9 mouse cellular contexts compared by ENCODE assay signal in the genomic region with DNA sequence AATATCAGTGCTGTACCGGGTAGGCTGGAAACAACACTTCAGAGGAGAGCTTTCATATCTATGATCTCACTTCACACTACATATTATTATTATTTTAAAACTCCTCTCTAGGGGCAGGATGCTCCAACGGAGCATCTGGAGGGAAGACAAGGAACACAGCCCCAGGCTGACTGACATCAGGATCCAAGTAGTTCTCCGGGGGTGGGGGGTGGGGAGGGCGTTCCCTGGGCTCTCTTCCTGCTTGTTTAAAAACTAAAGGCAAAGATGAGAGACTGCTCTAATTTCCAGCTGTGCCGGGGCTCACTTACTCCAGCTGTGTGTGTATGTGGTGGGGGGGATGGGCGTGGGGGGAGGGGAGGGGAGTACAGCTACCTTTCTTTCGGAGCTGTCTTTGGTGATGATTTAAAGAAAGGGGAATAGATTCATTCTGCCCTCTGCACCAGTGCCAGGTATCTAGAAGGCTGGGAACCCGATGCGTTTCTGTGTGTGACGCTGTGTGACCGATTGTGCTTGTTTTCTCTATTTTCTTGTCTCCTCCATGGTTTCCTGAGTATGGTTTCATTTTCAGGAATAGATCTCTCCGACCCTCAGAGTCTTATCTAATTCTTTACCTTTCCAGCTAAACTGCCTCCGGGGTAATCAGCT. TPM values are rescaled to one million over a fixed set of nuclear protein-coding genes. Genes with fewer than 3 reads are reported as not detected.
DNase-seq lines count a peak whose midpoint lies in the region; ATAC-seq and TF ChIP-seq lines count a peak whose summit lies in the region.
"Had no signal": no experiment of that assay in that cellular context is flagged by ENCODE, and none has a peak within 500 bp of the region (broad histone marks: within the 10 kb centered on the region; RNA-seq: fewer than 3 reads in every experiment).

No protein-coding gene starts in this region.

- peaks cover 4% of the 10 kb centered on the region for H3K27me3 ChIP-seq in erythroblast, embryonic 14.5 days (ENCODE audit: control insufficient read depth)
- H3K27me3 ChIP-seq in liver, embryonic 16.5 days (ENCODE audit: control insufficient read depth, insufficient read depth, low read depth, low read length): no peaks in the 10 kb centered on the region
- H3K27me3 ChIP-seq in stomach, postnatal 0 days (ENCODE audit: control insufficient read depth, insufficient read depth, low read length): no peaks in the 10 kb centered on the region

- no peak for TF ChIP-seq EP300 in stomach, postnatal 0 days (optimal IDR thresholded peaks at IDR 0.05)

- no peaks in the 10 kb centered on the region; the same call in 1 of the 2 replicates for H3K4me1 ChIP-seq in erythroblast, embryonic 14.5 days (ENCODE audit: control insufficient read depth)
- peaks cover 2% of the 10 kb centered on the region; the same call in 1 of the 2 replicates for H3K4me1 ChIP-seq in brown adipose tissue, adult 24 weeks (ENCODE audit: control insufficient read depth, insufficient read depth, insufficient read length, low read length)
- H3K4me1 ChIP-seq in liver, embryonic 16.5 days (ENCODE audit: control insufficient read depth, low read depth, low read length): no peaks in the 10 kb centered on the region; the same call in 1 of the 2 replicates
- H3K4me1 ChIP-seq in stomach, postnatal 0 days (replicated peaks; ENCODE audit: control insufficient read depth, insufficient read depth): no peaks in the 10 kb centered on the region

- DNase-seq in heart, postnatal 10 days: peak; percentile 21 to 22
- peak; percentile 30 for DNase-seq in stomach, postnatal 0 days (ENCODE audit: low spot score)
- DNase-seq in ovary, adult 18-20 months (ENCODE audit: low spot score): no peak

- no peak overlapping the region for H3K9ac ChIP-seq in liver, embryonic 16.5 days (ENCODE audit: low read depth, low read length)
- H3K9ac ChIP-seq in stomach, postnatal 0 days (ENCODE audit: low read length): peak overlapping the region; percentile 51

- intact Hi-C loops in heart, postnatal 10 days (cut with DNase I): loop anchor here (5.0 to 10.0 kb wide), 4 partner anchors 86 to 393 kb away; a partner anchor contains a TSS

- H3K36me3 ChIP-seq in erythroblast, embryonic 14.5 days (ENCODE audit: control insufficient read depth): no peaks in the 10 kb centered on the region
- H3K36me3 ChIP-seq in liver, embryonic 16.5 days (ENCODE audit: control insufficient read depth, insufficient read depth): no peaks in the 10 kb centered on the region
- no peaks in the 10 kb centered on the region for H3K36me3 ChIP-seq in stomach, postnatal 0 days (ENCODE audit: control insufficient read depth, insufficient read depth, low read length)

- H3K4me2 ChIP-seq in liver, embryonic 16.5 days (ENCODE audit: low read depth, low read length): peak overlapping the region; percentile 40
- peak overlapping the region; percentile 58 for H3K4me2 ChIP-seq in stomach, postnatal 0 days (replicated peaks; ENCODE audit: low read depth)

- no peak for ATAC-seq in erythroblast, adult 5-6 weeks (replicated peaks; ENCODE audit: low FRiP score, poor library complexity, severe bottlenecking)
- no peak for ATAC-seq in liver, embryonic 16.5 days (ENCODE audit: low read depth)
- ATAC-seq in stomach, postnatal 0 days (ENCODE audit: low FRiP score, low TSS enrichment): no peak
- no peak for ATAC-seq in cerebellum, adult (ENCODE audit: insufficient number of reproducible peaks, low FRiP score, low TSS enrichment)

- H3K9me3 ChIP-seq in erythroblast, embryonic 14.5 days (ENCODE audit: control insufficient read depth, low read length): no peaks in the 10 kb centered on the region
- no peaks in the 10 kb centered on the region for H3K9me3 ChIP-seq in liver, embryonic 16.5 days (replicated peaks; ENCODE audit: control insufficient read depth, low read length)
- H3K9me3 ChIP-seq in stomach, postnatal 0 days (ENCODE audit: control insufficient read depth, low read length): no peaks in the 10 kb centered on the region

- no peak overlapping the region for H3K27ac ChIP-seq in brown adipose tissue, adult 24 weeks (replicated peaks; ENCODE audit: low read depth, low read length)
- no peak overlapping the region for H3K27ac ChIP-seq in liver, embryonic 16.5 days (ENCODE audit: low read length)
- peak overlapping the region; percentile 63 for H3K27ac ChIP-seq in stomach, postnatal 0 days (replicated peaks)

- no peak for TF ChIP-seq CTCF in stomach, postnatal 0 days (IDR thresholded peaks at IDR 0.05; ENCODE audit: low read depth)

- WGBS in liver, embryonic 16.5 days (ENCODE audit: insufficient replicate concordance): 6% methylated on average over 13 of the region's 13 CpGs
- 5% methylated on average over 13 of the region's 13 CpGs for WGBS in stomach, postnatal 0 days

- H3K4me3 ChIP-seq in erythroblast, embryonic 14.5 days (replicated peaks): peak overlapping the region; percentile 20
- H3K4me3 ChIP-seq in brown adipose tissue, adult 24 weeks (ENCODE audit: insufficient read depth, low read depth, low read length): peak overlapping the region; percentile 51
- H3K4me3 ChIP-seq in liver, embryonic 16.5 days (ENCODE audit: low read depth, low read length): peak overlapping the region; percentile 40
- peak overlapping the region; percentile 36 for H3K4me3 ChIP-seq in stomach, postnatal 0 days (ENCODE audit: low read depth, low read length)

RNA-seq across cellular contexts. Expression of a gene that starts 5.8 kb away (rescaled TPM):
- not detected in 2 replicates for polyA plus RNA-seq in erythroblast, embryonic 14.5 days (2012)
- not detected in 2 replicates for total RNA-seq in erythroblast, adult 5-6 weeks (2015; ENCODE audit: low replicate concordance)
- not detected in 2 replicates for total RNA-seq in erythroblast, adult 5-6 weeks (2017; ENCODE audit: low replicate concordance)
- not detected in 2 replicates for polyA plus RNA-seq in brown adipose tissue, adult 24 weeks (2012; ENCODE audit: insufficient read depth, insufficient read length, missing spikeins)
- total RNA-seq in heart, postnatal 10 days (2021): not detected
- polyA plus RNA-seq in liver, embryonic 16.5 days (2015; fragmentation: Nextera tagmentation; extraction: Ambion mirVana): not detected in 2 replicates
- 1.6 and 2.1 TPM in 2 replicates for polyA plus RNA-seq in stomach, postnatal 0 days (2015; fragmentation: Nextera tagmentation; extraction: Ambion mirVana)
- total RNA-seq: heart, postnatal 14 days had no signal

RNA-seq across cellular contexts. Expression of a gene that starts 34.6 kb away (rescaled TPM):
- 0.02 and 0.04 TPM in 2 replicates for polyA plus RNA-seq in erythroblast, embryonic 14.5 days (2012)
- total RNA-seq in erythroblast, adult 5-6 weeks (2015; ENCODE audit: low replicate concordance): 25.7 and 43.9 TPM in 2 replicates
- total RNA-seq in erythroblast, adult 5-6 weeks (2017; ENCODE audit: low replicate concordance): 42.9 and 61.9 TPM in 2 replicates
- 3.2 and 5.2 TPM in 2 replicates for polyA plus RNA-seq in brown adipose tissue, adult 24 weeks (2012; ENCODE audit: insufficient read depth, insufficient read length, missing spikeins)
- 10 to 100 TPM; 34.9 to 35.6 TPM for total RNA-seq in heart, postnatal 10 days (2021)
- 3.1 TPM in 2 replicates for polyA plus RNA-seq in liver, embryonic 16.5 days (2015; fragmentation: Nextera tagmentation; extraction: Ambion mirVana)
- polyA plus RNA-seq in stomach, postnatal 0 days (2015; fragmentation: Nextera tagmentation; extraction: Ambion mirVana): 2.8 and 3.6 TPM in 2 replicates
